ENCODE assay signal across 2 mouse cellular contexts in the genomic region with DNA sequence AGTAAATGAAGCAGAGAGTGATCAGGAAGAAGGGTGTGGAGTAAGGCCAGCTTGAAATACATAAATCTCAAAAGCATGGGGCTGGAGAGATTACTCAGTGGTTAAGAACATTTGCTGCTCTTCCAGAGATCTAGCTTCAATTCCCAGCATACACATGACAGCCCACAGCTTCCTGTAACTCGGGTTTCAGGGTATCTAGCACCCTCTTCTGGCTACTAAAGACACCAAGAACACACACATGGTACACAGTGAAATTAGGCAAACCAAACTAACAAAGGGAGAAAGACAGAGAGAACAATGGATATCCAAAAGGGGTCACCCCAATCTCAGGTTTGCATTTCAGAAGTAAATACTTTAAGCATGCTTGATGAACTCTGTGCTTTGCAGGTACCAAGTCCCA.
TF ChIP-seq lines count a peak whose summit lies in the region.

No protein-coding gene starts in this region.

TF ChIP-seq in CH12.LX, 34 proteins besides CTCF, POLR2A, EP300 and RAD21 (continued from another document):
- TF ChIP-seq HCFC1 (IDR thresholded peaks at IDR 0.05; ENCODE audit: low read depth, low read length) (no peak), USF1 (IDR thresholded peaks at IDR 0.05; ENCODE audit: low read depth, low read length) (no peak), MAX (IDR thresholded peaks at IDR 0.05; ENCODE audit: low read length) (no peak), IRF4 (IDR thresholded peaks at IDR 0.05; ENCODE audit: low read depth, low read length) (no peak), BHLHE40 (IDR thresholded peaks at IDR 0.05; ENCODE audit: low read depth, low read length) (no peak), POLR2AphosphoS2 (IDR thresholded peaks at IDR 0.05; ENCODE audit: low read depth, low read length) (no peak), UBTF (IDR thresholded peaks at IDR 0.05; ENCODE audit: low read depth, low read length) (no peak)

TF ChIP-seq in MEL, 35 proteins besides CTCF, POLR2A, EP300 and RAD21 (continued from another document):
- TF ChIP-seq CHD1 (IDR thresholded peaks at IDR 0.05; ENCODE audit: low read depth, low read length) = no peak
